Mouse (Mus musculus) left cerebral cortex, postnatal 14 days (tissue): ENCODE measurements around the gene Sp1. TPM values are rescaled to one million over a fixed set of nuclear protein-coding genes. Genes with fewer than 3 reads are reported as not detected.

Source experiments
- DNase-seq, 2 experiments: peaks; one replicate each; pipeline ENCODE4 v3.0.0; 2021 to 2022; ENCODE audit warnings: low spot score in 2 of 2, mixed read lengths in 1 of 2
- intact Hi-C: fragments of 180-260 bp; cut with DNase I; formaldehyde crosslinking; loops from one replicate; pipeline ENCODE4 v1.15.1; 2025
- total RNA-seq, 2 experiments: library from RNA; stranded (reverse); gene quantifications; 2 replicates each; pipeline ENCODE4 v1.2.3; 2021

The Sp1 gene
- total RNA-seq, 2 experiments from 2014 or later, result 23.2 to 24.5 TPM

GRCm38 (mm10) chr15:102468675-102469370, 62.9 kb downstream of the Sp1 start:
- no peak for DNase-seq
- intact Hi-C loops, result no loop called here

- intact Hi-C loops, result loop anchor here (5.0 kb wide), 1 partner anchor 42 kb away; no protein-coding TSS in a partner anchor
- peak; percentile 96 to 97 for DNase-seq
Observed at GRCm38 (mm10) chr15:102470183-102470604, 64.3 kb downstream of the Sp1 start, which contains the start of gene Pcbp2. TSS of gene Pcbp2 (plus strand) at chr15:102470539.

- DNase-seq, result peak; percentile 77 to 80
- intact Hi-C loops, result loop anchor here (5.0 kb wide), 1 partner anchor 42 kb away; no protein-coding TSS in a partner anchor
Observed at GRCm38 (mm10) chr15:102470605-102471294, 64.8 kb downstream of the Sp1 start.

- no peak for DNase-seq
- intact Hi-C loops, result loop anchor here (5.0 kb wide), 1 partner anchor 41 kb away; no protein-coding TSS in a partner anchor
Observed at GRCm38 (mm10) chr15:102471295-102471645, 65.3 kb downstream of the Sp1 start.

- intact Hi-C loops, result loop anchor here (5.0 kb wide), 1 partner anchor 41 kb away; no protein-coding TSS in a partner anchor
- DNase-seq, result no peak
Observed at GRCm38 (mm10) chr15:102471727-102472126, 65.8 kb downstream of the Sp1 start.

GRCm38 (mm10) chr15:102473246-102473645, 67.3 kb downstream of the Sp1 start:
- intact Hi-C loops, result loop anchor here (5.0 kb wide), 1 partner anchor 39 kb away; no protein-coding TSS in a partner anchor
- no peak for DNase-seq

- intact Hi-C loops, result loop anchor here (5.0 kb wide), 1 partner anchor 38 kb away; no protein-coding TSS in a partner anchor
- DNase-seq, result no peak
Observed at GRCm38 (mm10) chr15:102474520-102474919, 68.6 kb downstream of the Sp1 start.

GRCm38 (mm10) chr15:102483136-102483535, 77.2 kb downstream of the Sp1 start:
- no peak for DNase-seq
- intact Hi-C loops, result no loop called here

GRCm38 (mm10) chr15:102485853-102486252, 79.9 kb downstream of the Sp1 start:
- no peak for DNase-seq
- intact Hi-C loops, result no loop called here

Other genes with a start within 250 kb of the Sp1 start
- 10 to 100 TPM; 55.2 to 61.6 TPM for gene Zfp740, start 202.9 kb upstream of the Sp1 start, total RNA-seq
- 10 to 100 TPM; 29.7 to 30.4 TPM for gene Csad, start 201.4 kb upstream of the Sp1 start, total RNA-seq
- 1 to 10 TPM in 1 of 2 experiments, under 1 TPM in 1; 0.99 to 1.2 TPM for gene Itgb7, start 174.2 kb upstream of the Sp1 start, total RNA-seq
- gene Rarg, start 148.6 kb upstream of the Sp1 start, total RNA-seq, result 1 to 10 TPM; 8.3 to 9.4 TPM
- gene Gm9918, start 135.6 kb upstream of the Sp1 start, total RNA-seq, result not detected
- 10 to 100 TPM; 36.8 to 40.6 TPM for gene Mfsd5, start 126.7 kb upstream of the Sp1 start, total RNA-seq
- 1 to 10 TPM; 1.8 to 2.3 TPM for gene Espl1, start 109.9 kb upstream of the Sp1 start, total RNA-seq
- gene Pfdn5, start 80.0 kb upstream of the Sp1 start, total RNA-seq, result 100 to 1,000 TPM; 313 to 315 TPM
- gene Myg1, start 74.4 kb upstream of the Sp1 start, total RNA-seq, result 10 to 100 TPM; 48.2 to 51.4 TPM
- 10 to 100 TPM; 17.5 to 18.8 TPM for gene Aaas, start 55.4 kb upstream of the Sp1 start, total RNA-seq
- gene Sp7, start 39.0 kb upstream of the Sp1 start, total RNA-seq, result under 1 TPM; 0.26 to 0.53 TPM
- under 1 TPM; 0.51 to 0.75 TPM for gene Amhr2, start 39.2 kb downstream of the Sp1 start, total RNA-seq
- 10 to 100 TPM; 22.3 to 24.8 TPM for gene Prr13, start 52.9 kb downstream of the Sp1 start, total RNA-seq
- 100 to 1,000 TPM; 436 to 453 TPM for gene Pcbp2, start 64.4 kb downstream of the Sp1 start, total RNA-seq
- not detected for gene Gm10337, start 97.6 kb downstream of the Sp1 start, total RNA-seq
- gene Map3k12, start 110.9 kb downstream of the Sp1 start, total RNA-seq, result 10 to 100 TPM; 93.7 to 94.0 TPM
- gene Tarbp2, start 112.0 kb downstream of the Sp1 start, total RNA-seq, result 10 to 100 TPM; 32.4 to 34.2 TPM
- 1 to 10 TPM; 1.6 to 3.7 TPM for gene Npff, start 118.8 kb downstream of the Sp1 start, total RNA-seq
- gene Gm28047, start 218.9 kb downstream of the Sp1 start, total RNA-seq, result 1 to 10 TPM in 1 of 2 experiments, not detected in 1; 1.4 TPM
- 10 to 100 TPM; 24.5 to 29.6 TPM for gene Atf7, start 219.3 kb downstream of the Sp1 start, total RNA-seq